Mouse (Mus musculus) right cerebral cortex, adult 18-20 months (tissue): ENCODE results near the gene Med29.

Experiments
- DNase-seq: peaks from one replicate; pipeline ENCODE4 v3.0.0; 2022; ENCODE audit warnings: mixed read lengths

Gene Med29

DNA sequence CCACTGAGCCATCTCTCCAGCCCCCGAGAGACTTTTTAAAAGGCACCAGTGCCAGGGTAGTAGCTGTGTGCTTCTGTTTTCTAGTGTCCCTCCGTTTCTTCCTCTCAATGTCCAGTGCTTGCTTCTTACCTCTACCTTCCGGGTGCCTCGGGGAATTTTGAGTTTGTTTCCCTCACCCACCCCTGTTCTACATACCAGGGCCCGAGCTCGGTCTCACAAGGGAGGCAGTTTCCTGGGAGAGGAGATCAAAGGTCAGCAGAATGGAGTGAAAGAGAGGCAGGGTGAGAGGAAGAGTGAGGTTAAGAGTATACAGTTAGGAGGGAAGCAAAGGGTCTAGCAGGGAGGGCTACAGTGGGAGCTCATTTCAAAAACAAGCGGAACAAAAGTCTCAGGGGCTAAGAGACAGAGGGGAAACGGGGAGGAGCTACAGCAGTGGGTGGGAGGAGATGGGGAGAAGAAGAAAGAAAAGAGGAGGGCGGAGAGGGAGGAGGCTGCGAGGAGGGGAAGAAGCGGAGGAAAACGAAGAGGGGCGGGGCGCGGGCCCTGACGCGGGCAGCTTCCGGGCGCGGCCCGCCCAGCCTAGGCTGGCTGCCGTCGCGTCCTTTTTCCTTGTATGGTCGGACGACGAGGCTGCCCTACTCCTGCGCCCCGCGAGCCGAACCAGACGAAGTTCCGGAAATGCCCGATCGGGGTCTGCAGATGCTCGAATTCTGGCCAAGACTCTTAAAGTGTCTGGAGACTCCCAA lies 17.2 kb downstream of the Med29 start:
- peak; percentile 83 for DNase-seq

GRCm38 (mm10) chr7:28374647-28375046 lies 17.9 kb downstream of the Med29 start:
- no peak for DNase-seq

DNA sequence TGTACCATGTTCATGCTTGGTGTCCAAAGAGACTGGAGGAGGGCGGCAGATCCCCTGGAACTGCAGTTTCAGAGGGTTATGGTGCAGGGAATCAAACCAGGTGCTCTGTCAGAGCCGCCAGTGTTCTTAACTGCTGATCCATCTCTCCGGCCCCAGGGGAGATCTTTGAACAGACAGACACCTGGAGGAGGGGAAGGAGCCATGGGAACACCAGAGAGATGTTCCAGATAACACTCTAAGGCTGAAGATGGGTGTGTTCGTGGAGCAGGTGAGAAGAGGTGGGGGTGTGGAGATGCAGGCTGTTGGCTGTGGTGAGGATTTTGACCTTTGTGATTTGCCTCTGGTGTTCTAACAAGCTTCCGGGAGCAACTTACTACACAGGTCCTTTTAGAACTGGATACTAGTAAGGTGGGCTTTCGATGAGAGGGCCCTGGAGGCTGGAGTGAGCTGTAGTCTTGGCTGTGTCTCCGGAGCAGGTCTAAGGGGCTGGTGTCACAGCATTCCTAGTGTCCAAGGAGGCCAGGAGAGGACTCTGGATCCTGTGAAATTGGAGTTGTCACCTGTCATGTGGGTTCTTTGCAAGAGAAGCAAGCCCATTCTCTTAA lies 18.5 kb downstream of the Med29 start:
- DNase-seq, result no peak

- DNase-seq, result peak; percentile 68
These were observed 19.4 kb downstream of the Med29 start for GRCm38 (mm10) chr7:28373131-28373581.

DNA sequence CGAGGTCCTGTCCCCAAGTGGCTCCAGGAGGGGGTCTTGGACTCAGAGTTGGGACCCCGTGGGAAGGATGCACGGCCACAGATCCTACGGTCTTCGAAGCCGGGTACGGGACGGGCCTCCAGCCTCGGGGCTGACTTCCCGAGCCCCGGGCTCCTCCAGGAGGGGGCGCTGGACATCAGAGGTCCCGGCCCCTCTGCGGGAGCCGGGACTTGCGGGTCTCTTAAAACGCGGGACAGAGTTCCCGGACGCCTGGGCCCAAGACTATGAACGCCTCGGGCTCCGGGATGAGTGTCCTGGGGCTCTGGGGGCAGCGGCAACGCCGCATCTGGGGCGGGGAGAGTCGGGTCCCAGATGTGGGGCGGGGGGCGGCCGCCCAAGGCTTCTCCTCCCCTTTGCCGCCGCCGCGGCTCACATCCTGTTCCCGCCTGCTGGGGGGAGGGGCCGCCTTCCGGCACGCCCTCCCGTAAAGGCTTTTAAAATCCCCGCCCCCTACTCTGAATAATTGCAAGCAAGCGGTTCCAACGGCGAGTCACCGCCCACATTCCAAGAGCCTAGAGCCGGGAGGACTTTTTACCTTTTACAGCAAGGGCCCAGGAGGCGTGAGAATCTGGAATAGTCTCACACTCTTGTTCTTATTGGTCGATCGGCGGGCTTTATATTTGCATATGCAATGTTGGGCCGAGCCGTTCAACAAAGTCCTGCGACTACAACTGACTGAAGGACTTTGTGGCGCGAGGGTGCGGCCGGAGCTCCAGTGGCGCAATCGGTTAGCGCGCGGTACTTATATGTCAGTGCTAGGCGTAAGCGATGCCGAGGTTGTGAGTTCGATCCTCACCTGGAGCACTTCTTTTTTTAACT lies 20.0 kb downstream of the Med29 start, which contains the start of gene Plekhg2:
Plekhg2 (minus strand) TSS at position 349 of the 858 bp plus-strand sequence.
- DNase-seq, result peak; percentile 92

DNA sequence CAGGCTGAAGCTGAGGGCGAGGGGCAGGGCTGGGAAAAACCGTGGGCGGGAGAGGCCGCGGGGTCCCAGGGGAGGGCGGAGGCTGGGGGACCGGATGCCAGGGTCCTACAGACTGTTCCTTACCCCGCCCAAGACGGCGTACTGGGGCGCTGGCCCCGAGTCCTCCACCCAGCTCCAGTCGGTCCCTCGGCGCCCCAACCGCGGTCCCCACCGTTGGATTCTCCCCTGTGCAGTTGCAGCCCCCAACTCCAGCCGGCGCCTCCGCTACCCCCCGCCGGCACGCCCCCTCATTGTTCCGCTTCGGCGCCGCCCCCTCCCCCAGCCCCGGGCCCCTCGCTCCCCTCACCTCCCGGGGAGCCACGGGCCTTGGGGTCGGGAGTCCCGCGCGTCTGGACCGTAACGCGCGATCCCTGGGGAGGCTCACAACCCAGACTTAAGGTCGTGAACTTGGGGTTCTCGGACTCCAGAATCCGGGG lies 21.0 kb downstream of the Med29 start:
- no peak for DNase-seq

DNA sequence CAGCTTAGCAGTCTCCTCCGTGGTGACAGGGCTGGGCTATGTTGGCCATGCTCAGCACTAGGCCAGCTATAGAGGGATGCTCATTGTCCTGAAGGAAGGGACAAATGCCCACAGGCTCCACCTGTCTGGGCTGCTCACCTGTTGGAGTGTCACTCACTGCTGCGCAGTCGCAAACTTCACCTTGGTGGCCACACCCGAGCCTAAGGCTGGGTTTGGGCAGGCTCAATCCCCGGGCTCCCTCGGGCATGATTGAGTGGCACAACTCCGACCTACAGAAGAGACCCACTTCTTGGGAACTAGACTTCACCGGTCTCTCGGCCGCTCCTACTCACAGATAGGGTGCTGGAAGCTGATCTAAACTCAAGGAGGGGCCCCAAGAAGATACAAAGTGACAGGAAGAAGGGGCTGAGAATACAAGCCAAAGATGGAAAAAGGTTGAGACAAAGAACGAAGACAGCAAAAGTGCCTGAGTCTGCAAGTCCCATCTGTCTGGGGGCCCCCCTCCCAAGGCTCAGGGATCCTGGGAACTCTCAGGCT lies 21.5 kb downstream of the Med29 start:
- no peak for DNase-seq

DNA sequence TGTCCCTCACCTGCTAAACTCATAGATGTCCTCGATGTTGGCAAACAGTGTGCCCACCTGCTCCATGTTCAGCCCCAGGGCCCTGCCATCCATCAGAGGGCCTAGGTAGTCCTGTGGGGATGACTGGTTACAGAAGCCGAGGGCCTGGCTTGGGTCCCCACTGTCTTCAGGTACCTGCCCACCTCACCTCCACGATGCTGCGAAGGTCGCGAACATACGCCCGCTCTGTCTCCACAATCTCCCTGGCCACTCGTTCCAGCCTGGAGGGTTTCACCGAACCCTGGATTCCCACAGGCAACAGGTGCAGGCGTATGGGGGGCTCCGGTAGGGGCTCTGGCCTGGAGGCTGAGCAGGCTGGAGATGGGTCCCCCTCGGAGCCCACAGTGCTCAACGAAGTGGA lies 22.5 kb downstream of the Med29 start:
- DNase-seq, result no peak

GRCm38 (mm10) chr7:28368276-28368920 lies 24.1 kb downstream of the Med29 start:
- no peak for DNase-seq

DNA sequence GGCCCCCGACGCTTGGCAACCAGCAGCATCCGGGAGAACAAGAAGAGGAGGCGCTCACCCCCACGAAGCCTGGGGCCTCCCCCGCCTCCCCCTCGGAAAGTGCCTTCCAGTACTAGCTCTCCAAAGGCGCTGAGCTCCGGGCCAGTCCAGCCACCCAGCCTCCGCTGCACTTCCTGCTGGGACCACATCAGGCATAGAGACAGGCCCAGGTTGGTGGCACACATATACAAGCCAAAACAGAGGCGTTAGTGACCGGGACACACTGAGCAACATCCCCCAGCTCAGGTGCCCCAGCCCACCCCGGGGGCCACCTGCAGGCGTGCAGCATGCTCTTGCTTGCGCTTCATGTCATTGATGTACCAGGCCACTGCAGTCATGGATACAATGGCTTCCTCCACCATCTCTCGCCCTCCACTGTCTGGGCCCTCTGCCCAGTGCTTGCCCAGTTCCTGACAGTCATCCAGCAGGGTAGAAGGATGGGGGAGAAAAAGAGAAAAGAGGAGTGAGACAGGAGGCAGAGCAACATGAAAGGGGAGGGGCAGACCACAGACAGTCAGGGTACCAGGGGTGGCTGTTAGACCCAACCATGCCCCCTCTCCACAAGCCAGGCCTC lies 24.7 kb downstream of the Med29 start:
- DNase-seq, result no peak

- DNase-seq, result no peak
These were observed 30.0 kb downstream of the Med29 start for GRCm38 (mm10) chr7:28362441-28363060.

- DNase-seq, result no peak
These were observed 30.7 kb downstream of the Med29 start for GRCm38 (mm10) chr7:28361647-28362341.

DNA sequence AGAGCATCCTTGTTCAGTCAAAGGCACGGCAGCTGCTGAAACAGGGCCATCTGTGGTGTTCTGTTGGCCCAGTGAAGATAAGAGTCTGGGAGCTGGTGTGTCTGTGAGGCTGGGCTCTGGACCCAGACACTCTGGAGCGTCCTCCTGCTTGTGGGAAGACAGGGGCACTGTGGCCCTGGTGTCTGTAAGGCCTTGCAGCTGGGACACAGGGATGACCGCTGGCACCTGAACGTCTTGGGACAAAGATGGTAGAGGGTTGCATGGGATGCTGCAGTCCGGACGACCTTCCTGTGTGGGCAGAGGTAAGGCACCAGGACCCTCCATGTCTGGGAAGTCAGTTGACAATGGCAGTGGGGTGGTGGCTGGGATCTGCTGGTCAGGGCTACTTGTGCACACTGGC lies 32.2 kb downstream of the Med29 start:
- DNase-seq, result no peak

- no peak for DNase-seq
These were observed 32.7 kb downstream of the Med29 start for GRCm38 (mm10) chr7:28359854-28360253.

- no peak for DNase-seq
These were observed 34.1 kb downstream of the Med29 start for GRCm38 (mm10) chr7:28358431-28358830.

GRCm38 (mm10) chr7:28357984-28358383 lies 34.5 kb downstream of the Med29 start:
- DNase-seq, result no peak

DNA sequence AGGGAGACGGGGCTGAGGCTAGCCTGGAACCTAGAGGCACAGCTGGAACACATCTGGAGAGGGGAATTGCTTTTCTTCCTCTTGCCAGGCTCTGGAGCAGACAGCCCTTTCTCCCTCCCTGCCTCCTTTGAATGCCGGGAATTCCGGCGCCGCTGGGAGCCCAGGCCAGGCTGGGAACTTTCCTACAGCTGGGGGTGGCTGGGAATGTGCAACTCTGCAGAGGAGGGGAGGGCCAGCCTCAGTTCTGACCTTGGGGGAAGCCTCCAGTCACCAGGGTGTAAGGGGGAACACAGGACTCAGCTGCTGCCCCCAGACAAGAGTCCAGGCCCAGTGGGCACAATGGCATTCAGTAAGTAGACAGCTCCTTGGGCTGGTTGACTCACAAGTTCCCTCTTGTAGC lies 35.5 kb downstream of the Med29 start:
- DNase-seq, result no peak

- DNase-seq, result no peak
These were observed 37.3 kb downstream of the Med29 start for GRCm38 (mm10) chr7:28355221-28355620.

DNA sequence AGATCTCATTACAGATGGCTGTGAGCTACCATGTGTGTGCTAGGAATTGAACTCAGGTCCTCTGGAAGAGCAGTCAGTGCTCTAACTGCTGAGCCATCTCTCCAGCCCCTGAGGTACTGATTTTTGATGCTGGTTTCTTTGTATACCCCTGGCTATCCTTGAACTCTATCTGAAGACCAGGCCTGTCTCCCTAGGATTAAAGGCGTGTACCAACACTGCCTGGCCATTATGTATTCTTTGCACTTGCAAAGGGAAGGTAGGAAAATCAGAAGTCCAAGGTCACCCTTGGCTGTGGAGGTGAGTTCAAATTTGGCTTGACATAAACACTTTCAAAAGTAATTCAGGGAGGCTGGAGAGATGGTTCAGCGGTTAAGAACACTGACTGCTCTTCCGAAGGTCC lies 37.9 kb downstream of the Med29 start:
- DNase-seq, result no peak

- DNase-seq, result no peak
These were observed 38.4 kb downstream of the Med29 start for GRCm38 (mm10) chr7:28354113-28354581.

GRCm38 (mm10) chr7:28353267-28353666 lies 39.2 kb downstream of the Med29 start:
- no peak for DNase-seq
